Mouse (Mus musculus): Measurements from ENCODE around the gene B3gnt8. TPM values are rescaled to one million over a fixed set of nuclear protein-coding genes. Genes with fewer than 3 reads are reported as not detected.

The B3gnt8 gene
- total and polyA plus RNA-seq, 3 experiments = 0.46 to 1.6 TPM; not detected in 1

DNA sequence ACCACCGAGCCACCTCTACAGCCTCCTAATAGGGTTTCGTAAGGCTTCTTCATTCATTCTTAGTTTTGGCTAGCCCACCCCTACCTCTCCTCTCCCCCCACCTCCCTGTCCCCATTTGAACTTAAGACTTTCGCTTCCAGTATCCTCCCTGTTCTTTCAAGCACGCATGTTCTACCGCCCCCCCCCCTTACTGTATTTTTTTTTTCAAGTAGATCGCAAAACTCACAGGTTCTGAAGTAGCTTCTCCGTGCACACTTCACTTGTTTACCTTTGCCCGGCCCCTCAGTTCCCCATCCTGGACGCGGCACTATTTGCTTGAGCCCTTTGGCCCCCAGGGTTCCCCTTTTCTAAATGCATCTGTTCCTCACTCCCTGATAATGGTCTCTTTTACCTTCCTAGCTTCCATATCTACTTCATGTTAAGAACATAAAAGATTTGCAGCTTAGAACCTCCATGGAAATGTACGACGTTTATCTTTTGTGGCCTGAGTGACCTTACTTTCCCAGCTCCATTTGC lies 25.8 kb downstream of the B3gnt8 start:
- Histone ChIP-seq H3K27me3 (ENCODE audit: control insufficient read depth in 1 of 2, insufficient read depth in 2 of 2, low read length in 2 of 2) (no peaks in the 10 kb centered on the region), H3K4me3 (ENCODE audit: control insufficient read depth in 1 of 2, insufficient read depth in 1 of 2, low read depth in 2 of 2, low read length in 2 of 2) (peak overlapping the region; percentile 24 to 46), H3K27ac (ENCODE audit: control insufficient read depth, low read depth, low read length) (no peak overlapping the region), H3K4me1 (ENCODE audit: control insufficient read depth in 1 of 2, insufficient read depth in 2 of 2, low read length in 2 of 2) (no peaks in the 10 kb centered on the region), H3K79me2 (ENCODE audit: control insufficient read depth, insufficient read depth, low read length, poor library complexity) (no peaks in the 10 kb centered on the region), H3K9ac (ENCODE audit: control insufficient read depth, low read depth, low read length, poor library complexity, severe bottlenecking) (peak overlapping the region; percentile 49), H3K9me3 (replicated peaks; ENCODE audit: insufficient read depth, low read length) (no peaks in the 10 kb centered on the region), H3K36me3 (ENCODE audit: control insufficient read depth in 1 of 2, insufficient read depth in 2 of 2, low read length in 2 of 2) (no peaks in the 10 kb centered on the region)
- peak; percentile 63 for DNase-seq (ENCODE audit: low read depth, low spot score)
- TF ChIP-seq MYB (IDR thresholded peaks at IDR 0.05; ENCODE audit: low read depth, low read length) (no peak), TCF12 (IDR thresholded peaks at IDR 0.05; ENCODE audit: low read depth, low read length) (0 out of 2 replicates have a peak, but pooled peaks have one; percentile 3), NRF1 (IDR thresholded peaks at IDR 0.05; ENCODE audit: insufficient read depth, low read depth, low read length, poor library complexity, severe bottlenecking) (no peak), ZKSCAN1 (IDR thresholded peaks at IDR 0.05; ENCODE audit: low read depth, low read length) (no peak), EP300 (IDR thresholded peaks at IDR 0.05; ENCODE audit: low read depth in 1 of 2, low read length in 2 of 2) (peak in 1 of 2 experiments; percentile 19; a peak in 1 of 4 replicates), ETS1 (IDR thresholded peaks at IDR 0.05; ENCODE audit: low read depth, low read length) (no peak), NELFE (IDR thresholded peaks at IDR 0.05; ENCODE audit: low read depth, low read length) (no peak), GATA1 (IDR thresholded peaks at IDR 0.05; ENCODE audit: low read depth, low read length) (0 out of 2 replicates have a peak, but pooled peaks have one; percentile 9), BHLHE40 (IDR thresholded peaks at IDR 0.05; ENCODE audit: borderline replicate concordance, low read depth, low read length) (no peak), ZMIZ1 (IDR thresholded peaks at IDR 0.05; ENCODE audit: low read depth, low read length) (no peak), ZNF384 (IDR thresholded peaks at IDR 0.05; ENCODE audit: low read depth, low read length) (peak; percentile 36; the same call in 1 of the 2 replicates)

DNA sequence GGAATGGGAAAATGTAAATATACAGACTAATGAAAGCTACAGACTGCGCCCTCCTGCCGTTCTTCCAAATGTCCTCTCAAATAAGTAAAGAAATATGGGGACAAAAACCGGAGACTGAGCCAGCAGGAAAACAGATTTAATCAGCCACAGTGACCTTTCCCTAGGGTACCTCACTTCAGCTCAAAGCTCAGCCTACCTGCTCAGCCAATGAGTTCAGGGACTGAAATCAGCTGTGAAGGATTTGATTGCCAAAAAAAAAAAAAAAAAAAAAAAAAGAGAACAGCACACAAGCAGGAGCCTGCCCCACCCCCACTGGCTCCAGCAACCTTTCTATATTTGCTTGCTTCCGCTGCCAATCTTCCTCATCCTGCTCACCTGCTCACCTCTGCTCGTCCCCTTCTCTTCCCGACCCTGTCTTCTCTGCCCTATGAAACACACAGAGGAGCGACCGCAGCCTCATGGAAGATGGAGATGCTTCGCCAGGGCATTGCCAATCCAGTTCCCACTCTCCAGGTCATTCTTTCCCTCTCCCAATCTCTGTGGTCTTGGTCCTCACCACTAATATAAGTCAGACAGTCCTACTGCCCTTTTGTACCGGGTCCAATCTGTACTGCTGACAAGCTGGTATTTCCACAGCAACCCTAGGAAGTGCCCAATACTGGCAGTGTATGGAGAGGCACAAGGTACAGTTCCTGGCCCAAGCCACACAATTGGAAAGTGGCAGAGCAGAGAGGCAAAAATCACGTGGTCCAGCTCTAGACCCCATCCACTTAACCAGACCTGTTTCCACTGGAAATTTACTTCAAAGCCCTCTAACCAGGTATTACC lies 29.4 kb downstream of the B3gnt8 start:
- Histone ChIP-seq H3K9me3 (replicated peaks; ENCODE audit: insufficient read depth, low read length) (no peaks in the 10 kb centered on the region), H3K36me3 (ENCODE audit: control insufficient read depth in 1 of 2, insufficient read depth in 2 of 2, low read length in 2 of 2) (peaks cover 0 to 13% of the 10 kb centered on the region in 2 experiments; a peak in 2 of 4 replicates), H3K4me3 (ENCODE audit: control insufficient read depth in 1 of 2, insufficient read depth in 1 of 2, low read depth in 2 of 2, low read length in 2 of 2) (no peak overlapping the region), H3K79me2 (ENCODE audit: control insufficient read depth, insufficient read depth, low read length, poor library complexity) (peaks cover 16% of the 10 kb centered on the region), H3K9ac (ENCODE audit: control insufficient read depth, low read depth, low read length, poor library complexity, severe bottlenecking) (no peak overlapping the region), H3K27ac (ENCODE audit: control insufficient read depth, low read depth, low read length) (no peak overlapping the region), H3K4me1 (ENCODE audit: control insufficient read depth in 1 of 2, insufficient read depth in 2 of 2, low read length in 2 of 2) (peaks cover 0 to 15% of the 10 kb centered on the region in 2 experiments; a peak in 2 of 4 replicates), H3K27me3 (ENCODE audit: control insufficient read depth in 1 of 2, insufficient read depth in 2 of 2, low read length in 2 of 2) (no peaks in the 10 kb centered on the region)
- no peak for DNase-seq (ENCODE audit: low read depth, low spot score)
- no peak for TF ChIP-seq CTCF (IDR thresholded peaks at IDR 0.05 in 2 of 3, conservative IDR thresholded peaks at IDR 0.05 in 1 of 3; ENCODE audit: control insufficient read depth in 1 of 3, insufficient read depth in 1 of 3, low read depth in 2 of 3, low read length in 3 of 3, poor library complexity in 1 of 3, severe bottlenecking in 1 of 3)
- TF ChIP-seq ZNF384 (IDR thresholded peaks at IDR 0.05; ENCODE audit: low read depth, low read length) = peak; percentile 80
